Mouse (Mus musculus) left cerebral cortex, adult 18-20 months (tissue): ENCODE measurements around the gene Iqck. TPM values are rescaled to one million over a fixed set of nuclear protein-coding genes. Genes with fewer than 3 reads are reported as not detected.

Experiments
- DNase-seq, 2 experiments: peaks; one replicate each; pipeline ENCODE4 v3.0.0; 2021 to 2022; ENCODE audit warnings: low spot score in 2 of 2, mixed read lengths in 1 of 2
- total RNA-seq, 2 experiments: library from RNA; stranded (reverse); gene quantifications; 2 replicates each; pipeline ENCODE4 v1.2.3; 2021

Iqck gene
- total RNA-seq, 2 experiments from 2014 or later = 2.6 to 4.0 TPM

- no peak for DNase-seq
These were observed 54.9 kb downstream of the Iqck start for GRCm38 (mm10) chr7:118910464-118910863.

- no peak for DNase-seq
These were observed 55.6 kb downstream of the Iqck start for GRCm38 (mm10) chr7:118911170-118911569.

GRCm38 (mm10) chr7:118911571-118911970 lies 56.0 kb downstream of the Iqck start:
- DNase-seq = no peak

- DNase-seq = no peak
These were observed 56.5 kb downstream of the Iqck start for GRCm38 (mm10) chr7:118912049-118912490.

GRCm38 (mm10) chr7:118914561-118915165 lies 59.1 kb downstream of the Iqck start:
- no peak for DNase-seq

- DNase-seq = no peak
These were observed 63.9 kb downstream of the Iqck start for GRCm38 (mm10) chr7:118919261-118920006.

- no peak for DNase-seq
These were observed 67.1 kb downstream of the Iqck start for GRCm38 (mm10) chr7:118922441-118923202.

GRCm38 (mm10) chr7:118925547-118925946 lies 70.0 kb downstream of the Iqck start:
- DNase-seq = no peak

- DNase-seq = no peak
These were observed 71.1 kb downstream of the Iqck start for GRCm38 (mm10) chr7:118926516-118927260.

GRCm38 (mm10) chr7:118927279-118927678 lies 71.7 kb downstream of the Iqck start:
- DNase-seq = no peak

- DNase-seq = no peak
These were observed 72.8 kb downstream of the Iqck start for GRCm38 (mm10) chr7:118928316-118928715.

GRCm38 (mm10) chr7:118928916-118929315 lies 73.4 kb downstream of the Iqck start:
- no peak for DNase-seq

- peak; percentile 35 to 42 for DNase-seq
These were observed 74.2 kb downstream of the Iqck start for GRCm38 (mm10) chr7:118929601-118930311.

- DNase-seq = no peak
These were observed 76.2 kb downstream of the Iqck start for GRCm38 (mm10) chr7:118931502-118932395.

GRCm38 (mm10) chr7:118935306-118935705 lies 79.8 kb downstream of the Iqck start:
- DNase-seq = no peak

GRCm38 (mm10) chr7:118936844-118937243 lies 81.3 kb downstream of the Iqck start:
- no peak for DNase-seq

GRCm38 (mm10) chr7:118937469-118938387 lies 82.2 kb downstream of the Iqck start:
- DNase-seq = no peak

- no peak for DNase-seq
These were observed 86.7 kb downstream of the Iqck start for GRCm38 (mm10) chr7:118942297-118942696.
